Comparison of ENCODE assay signal across 9 mouse cellular contexts in the genomic region with DNA sequence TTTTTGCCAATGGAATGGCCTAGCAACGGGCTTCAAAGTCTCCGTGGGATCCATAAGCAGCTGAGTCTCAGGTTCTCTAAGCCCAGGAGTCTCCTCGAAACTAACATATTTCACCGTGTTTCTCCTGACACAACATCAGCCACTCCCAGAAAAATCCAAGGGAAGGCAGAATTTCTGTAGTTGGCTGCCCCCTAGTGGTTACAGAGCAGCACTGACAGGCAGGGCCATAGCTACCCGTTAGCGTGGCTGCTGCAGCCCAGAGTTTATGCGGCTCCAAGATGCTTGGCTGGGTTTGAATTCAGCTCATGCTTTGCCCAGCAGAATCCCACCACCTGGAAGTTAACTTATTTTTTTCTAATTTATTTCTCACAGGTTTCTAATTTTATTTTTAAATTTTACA.
DNase-seq lines count a peak whose midpoint lies in the region; ATAC-seq and TF ChIP-seq lines count a peak whose summit lies in the region.
"Had no signal": no experiment of that assay in that cellular context is flagged by ENCODE, and none has a peak within 500 bp of the region (broad histone marks: within the 10 kb centered on the region; RNA-seq: fewer than 3 reads in every experiment).

No protein-coding gene starts in this region.

- H3K79me2 ChIP-seq in MEL (ENCODE audit: control insufficient read depth, insufficient read depth, low read length, poor library complexity), result no peaks in the 10 kb centered on the region

- no peak for TF ChIP-seq POLR2A in MEL (IDR thresholded peaks at IDR 0.05; ENCODE audit: control insufficient read depth in 1 of 2, insufficient read depth in 1 of 2, low read depth in 1 of 2, low read length in 2 of 2, poor library complexity in 1 of 2)

- no peak overlapping the region for H3K27ac ChIP-seq in MEL (ENCODE audit: control insufficient read depth, low read depth, low read length)
- no peak overlapping the region for H3K27ac ChIP-seq in forebrain, embryonic 10.5 days
- H3K27ac ChIP-seq in lung, embryonic 16.5 days (ENCODE audit: low read length), result no peak overlapping the region
- H3K27ac ChIP-seq: liver, embryonic 15.5 days had no signal

- H3K4me3 ChIP-seq in MEL (ENCODE audit: control insufficient read depth in 1 of 2, insufficient read depth in 1 of 2, low read depth in 2 of 2, low read length in 2 of 2), result no peak overlapping the region
- no peak overlapping the region for H3K4me3 ChIP-seq in forebrain, embryonic 10.5 days
- no peak overlapping the region for H3K4me3 ChIP-seq in lung, embryonic 16.5 days (ENCODE audit: low read length)
- H3K4me3 ChIP-seq: liver, embryonic 15.5 days had no signal

- peaks cover 0 to 37% of the 10 kb centered on the region in 2 experiments; a peak in 2 of 4 replicates for H3K36me3 ChIP-seq in MEL (ENCODE audit: control insufficient read depth in 1 of 2, insufficient read depth in 2 of 2, low read length in 2 of 2)
- no peaks in the 10 kb centered on the region for H3K36me3 ChIP-seq in forebrain, embryonic 10.5 days (replicated peaks)
- no peaks in the 10 kb centered on the region for H3K36me3 ChIP-seq in lung, embryonic 16.5 days (ENCODE audit: control insufficient read depth, insufficient read depth, low read length)
- H3K36me3 ChIP-seq: liver, embryonic 15.5 days had no signal

- ATAC-seq in lung, embryonic 16.5 days (ENCODE audit: low read depth), result peak; percentile 57; the same call in 1 of the 2 replicates

- WGBS in forebrain, embryonic 10.5 days, result 18% methylated on average over 7 of the region's 7 CpGs
- WGBS in lung, embryonic 16.5 days, result 11% methylated on average over 7 of the region's 7 CpGs

- no peaks in the 10 kb centered on the region for H3K9me3 ChIP-seq in MEL (replicated peaks; ENCODE audit: insufficient read depth, low read length)
- H3K9me3 ChIP-seq in forebrain, embryonic 10.5 days, result no peaks in the 10 kb centered on the region
- no peaks in the 10 kb centered on the region for H3K9me3 ChIP-seq in lung, embryonic 16.5 days (ENCODE audit: control insufficient read depth, low read length)
- H3K9me3 ChIP-seq: liver, embryonic 15.5 days had no signal

- H3K27me3 ChIP-seq in MEL (ENCODE audit: control insufficient read depth in 1 of 2, insufficient read depth in 2 of 2, low read length in 2 of 2), result no peaks in the 10 kb centered on the region
- peaks cover 74% of the 10 kb centered on the region for H3K27me3 ChIP-seq in forebrain, embryonic 10.5 days (ENCODE audit: poor library complexity, severe bottlenecking)
- H3K27me3 ChIP-seq in lung, embryonic 16.5 days (ENCODE audit: control insufficient read depth, insufficient read depth, low read depth, low read length), result no peaks in the 10 kb centered on the region

- intact Hi-C loops in heart, postnatal 10 days (cut with DNase I), result no loop called here

- no peak for TF ChIP-seq EP300 in MEL (IDR thresholded peaks at IDR 0.05; ENCODE audit: low read depth in 1 of 2, low read length in 2 of 2)

- TF ChIP-seq CTCF in MEL (IDR thresholded peaks at IDR 0.05 in 2 of 3, conservative IDR thresholded peaks at IDR 0.05 in 1 of 3; ENCODE audit: control insufficient read depth in 1 of 3, insufficient read depth in 1 of 3, low read depth in 2 of 3, low read length in 3 of 3, poor library complexity in 1 of 3, severe bottlenecking in 1 of 3), result peak; percentile 90 to 97 (median 95)

- peak; percentile 85 for TF ChIP-seq RAD21 in MEL (IDR thresholded peaks at IDR 0.05; ENCODE audit: low read depth, low read length)

- peak overlapping the region; percentile 11; the same call in 1 of the 2 replicates for H3K9ac ChIP-seq in MEL (ENCODE audit: control insufficient read depth, low read depth, low read length, poor library complexity, severe bottlenecking)
- no peak overlapping the region for H3K9ac ChIP-seq in lung, embryonic 16.5 days (ENCODE audit: low read length)
- H3K9ac ChIP-seq: liver, embryonic 15.5 days had no signal

- peaks cover 14 to 27% of the 10 kb centered on the region in 2 experiments for H3K4me1 ChIP-seq in MEL (ENCODE audit: control insufficient read depth in 1 of 2, insufficient read depth in 2 of 2, low read length in 2 of 2)
- no peaks in the 10 kb centered on the region for H3K4me1 ChIP-seq in forebrain, embryonic 10.5 days
- no peaks in the 10 kb centered on the region for H3K4me1 ChIP-seq in lung, embryonic 16.5 days (replicated peaks; ENCODE audit: control insufficient read depth, insufficient read depth, low read length)
- H3K4me1 ChIP-seq: liver, embryonic 15.5 days had no signal

- H3K4me2 ChIP-seq in lung, embryonic 16.5 days (ENCODE audit: low read depth, low read length), result no peak overlapping the region
- H3K4me2 ChIP-seq: liver, embryonic 15.5 days had no signal

- peak; percentile 82 for DNase-seq in MEL (ENCODE audit: low read depth, low spot score)
- DNase-seq in c-Kit-negative CD71-positive TER-119-positive erythroid progenitor cells, embryonic 14.5 days (ENCODE audit: low read depth, low spot score), result peak; percentile 36
- DNase-seq in forebrain, embryonic 10.5 days (ENCODE audit: extremely low spot score, low spot score), result peak; percentile 65
- DNase-seq in heart, postnatal 10 days, result peak; percentile 68 to 77
- peak; percentile 39 to 51 for DNase-seq in kidney, postnatal 25 days
- DNase-seq in ovary, adult 18-20 months (ENCODE audit: low spot score), result peak; percentile 32
- peak; percentile 16 to 26 for DNase-seq in thymus, postnatal 36 days

TF ChIP-seq in MEL, 35 proteins besides CTCF, POLR2A, EP300 and RAD21:
- peak; percentile 89 for TF ChIP-seq SMC3 (IDR thresholded peaks at IDR 0.05; ENCODE audit: low read depth, low read length)
- TF ChIP-seq BHLHE40 (IDR thresholded peaks at IDR 0.05; ENCODE audit: borderline replicate concordance, low read depth, low read length), result no peak
- TF ChIP-seq ZC3H11A (IDR thresholded peaks at IDR 0.05; ENCODE audit: low read depth, low read length), result peak; percentile 83

Comparison
In these comparisons a context has a peak if more than half of its experiments do, and no peak if none do; other contexts are left out.
1. DNase-seq: peak in every context shown above with its lines; median percentile 82 in MEL; 72 in heart, postnatal 10 days; 65 in forebrain, embryonic 10.5 days; 45 in kidney, postnatal 25 days; 36 in c-Kit-negative CD71-positive TER-119-positive erythroid progenitor cells, embryonic 14.5 days; 32 in ovary, adult 18-20 months; 21 in thymus, postnatal 36 days.